In the genomic region with DNA sequence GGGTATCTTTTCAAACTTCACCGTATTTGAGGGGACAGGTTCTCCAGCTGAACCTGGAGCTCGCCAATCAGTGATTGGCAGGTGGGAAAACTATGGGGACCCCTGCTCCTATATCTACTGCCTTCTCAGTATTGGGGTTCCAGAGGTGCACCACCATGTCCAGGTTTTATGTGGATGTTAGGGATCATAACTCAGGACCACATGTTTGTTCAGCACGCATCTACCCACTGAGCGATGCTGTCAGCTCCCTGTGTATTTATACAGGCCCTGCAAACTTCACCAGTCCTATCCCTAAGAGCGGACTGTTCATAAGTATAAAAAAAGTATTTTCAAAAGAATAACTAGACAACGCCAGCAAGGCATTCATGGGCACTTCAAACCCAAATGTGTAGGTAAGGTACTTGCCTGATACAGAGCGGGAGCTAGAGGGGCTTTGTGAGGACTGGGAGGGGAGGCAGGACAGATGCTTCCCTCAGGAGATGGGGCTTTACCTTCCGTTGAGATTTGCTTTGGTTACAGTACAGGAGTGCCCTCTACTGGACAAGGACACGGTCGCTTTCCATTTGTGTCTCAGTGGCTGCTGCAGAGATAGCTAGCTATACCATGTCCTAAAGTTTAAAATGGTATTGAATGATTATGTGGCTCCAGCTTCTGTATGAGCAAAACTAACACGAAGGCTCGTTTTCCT, we compare ENCODE assay signal across 9 mouse cellular contexts. TPM values are rescaled to one million over a fixed set of nuclear protein-coding genes. Genes with fewer than 3 reads are reported as not detected.
DNase-seq lines count a peak whose midpoint lies in the region; ATAC-seq and TF ChIP-seq lines count a peak whose summit lies in the region.
"Had no signal": no experiment of that assay in that cellular context is flagged by ENCODE, and none has a peak within 500 bp of the region (broad histone marks: within the 10 kb centered on the region; RNA-seq: fewer than 3 reads in every experiment).

No protein-coding gene starts in this region.

- H3K9ac ChIP-seq in midbrain, embryonic 12.5 days (replicated peaks), result no peak overlapping the region
- no peak overlapping the region for H3K9ac ChIP-seq in stomach, postnatal 0 days (ENCODE audit: low read length)

- H3K4me3 ChIP-seq in midbrain, embryonic 12.5 days, result no peak overlapping the region
- no peak overlapping the region for H3K4me3 ChIP-seq in stomach, postnatal 0 days (ENCODE audit: low read depth, low read length)

- DNase-seq in cerebellum, adult 11-12 months, result no peak
- DNase-seq in B cell, adult 2 months, result peak; percentile 23 to 28
- DNase-seq in cerebellum, postnatal 25 days, result peak; percentile 44 to 64
- peak; percentile 60 for DNase-seq in heart, postnatal 4 days
- peak; percentile 19 to 35 for DNase-seq in layer of hippocampus, postnatal 25 days (ENCODE audit: extremely low spot score in 1 of 2, low spot score in 1 of 2)
- DNase-seq in stomach, postnatal 0 days (ENCODE audit: low spot score), result peak; percentile 71

- no peaks in the 10 kb centered on the region for H3K9me3 ChIP-seq in midbrain, embryonic 12.5 days
- H3K9me3 ChIP-seq in stomach, postnatal 0 days (ENCODE audit: control insufficient read depth, low read length), result no peaks in the 10 kb centered on the region

- no peaks in the 10 kb centered on the region for H3K4me1 ChIP-seq in midbrain, embryonic 12.5 days
- H3K4me1 ChIP-seq in stomach, postnatal 0 days (replicated peaks; ENCODE audit: control insufficient read depth, insufficient read depth), result no peaks in the 10 kb centered on the region

- no peak for TF ChIP-seq EP300 in stomach, postnatal 0 days (optimal IDR thresholded peaks at IDR 0.05)

- TF ChIP-seq CTCF in stomach, postnatal 0 days (IDR thresholded peaks at IDR 0.05; ENCODE audit: low read depth), result peak; percentile 96

- 46% methylated on average over 12 of the region's 12 CpGs for WGBS in midbrain, embryonic 12.5 days
- WGBS in stomach, postnatal 0 days, result 35% methylated on average over 12 of the region's 12 CpGs

- H3K4me2 ChIP-seq in midbrain, embryonic 12.5 days (replicated peaks), result no peak overlapping the region
- no peak overlapping the region for H3K4me2 ChIP-seq in stomach, postnatal 0 days (replicated peaks; ENCODE audit: low read depth)

- no peaks in the 10 kb centered on the region for H3K36me3 ChIP-seq in midbrain, embryonic 12.5 days
- H3K36me3 ChIP-seq in stomach, postnatal 0 days (ENCODE audit: control insufficient read depth, insufficient read depth, low read length), result no peaks in the 10 kb centered on the region

- H3K27ac ChIP-seq in midbrain, embryonic 12.5 days (replicated peaks), result no peak overlapping the region
- H3K27ac ChIP-seq in stomach, postnatal 0 days (replicated peaks), result no peak overlapping the region

- H3K27me3 ChIP-seq in midbrain, embryonic 12.5 days, result no peaks in the 10 kb centered on the region
- H3K27me3 ChIP-seq in stomach, postnatal 0 days (ENCODE audit: control insufficient read depth, insufficient read depth, low read length), result no peaks in the 10 kb centered on the region

- ATAC-seq in cerebellum, adult (ENCODE audit: insufficient number of reproducible peaks, low FRiP score, low TSS enrichment), result peak; percentile 78
- peak; percentile 80 for ATAC-seq in midbrain, embryonic 12.5 days (ENCODE audit: low FRiP score, low read depth)
- peak; percentile 67 for ATAC-seq in stomach, postnatal 0 days (ENCODE audit: low FRiP score, low TSS enrichment)

RNA-seq across cellular contexts. Expression of a gene that starts 9.0 kb away (rescaled TPM):
- not detected for total RNA-seq in heart, postnatal 4 days (2021)
- total RNA-seq in layer of hippocampus, postnatal 25 days (2021), result not detected
- not detected in 2 replicates for polyA plus RNA-seq in midbrain, embryonic 12.5 days (2016; fragmentation: Nextera tagmentation; extraction: Ambion mirVana)
- 18.2 and 21.5 TPM in 2 replicates for polyA plus RNA-seq in stomach, postnatal 0 days (2015; fragmentation: Nextera tagmentation; extraction: Ambion mirVana)
- total RNA-seq: layer of hippocampus, adult 8-10 months had no signal

RNA-seq across cellular contexts. Expression of a gene that starts 15.3 kb away (rescaled TPM):
- total RNA-seq in heart, postnatal 4 days (2021), result not detected
- total RNA-seq in layer of hippocampus, postnatal 25 days (2021), result not detected
- polyA plus RNA-seq in midbrain, embryonic 12.5 days (2016; fragmentation: Nextera tagmentation; extraction: Ambion mirVana), result not detected in 2 replicates
- not detected in 2 replicates for polyA plus RNA-seq in stomach, postnatal 0 days (2015; fragmentation: Nextera tagmentation; extraction: Ambion mirVana)
- total RNA-seq: layer of hippocampus, adult 8-10 months had no signal

RNA-seq across cellular contexts. Expression of a gene that starts 20.1 kb away (rescaled TPM):
- 10 to 100 TPM; 95.1 to 95.6 TPM for total RNA-seq in heart, postnatal 4 days (2021)
- 10 to 100 TPM; 51.5 to 57.3 TPM for total RNA-seq in layer of hippocampus, postnatal 25 days (2021)
- 93.8 and 94.5 TPM in 2 replicates for polyA plus RNA-seq in midbrain, embryonic 12.5 days (2016; fragmentation: Nextera tagmentation; extraction: Ambion mirVana)
- polyA plus RNA-seq in stomach, postnatal 0 days (2015; fragmentation: Nextera tagmentation; extraction: Ambion mirVana), result 385 and 409 TPM in 2 replicates
